Mouse (Mus musculus) cerebellum, adult 2 months (tissue): ENCODE results near the gene Shb.

Experiments
- CTCF ChIP-seq: fragments of 200-500 bp; IDR thresholded peaks from 2 replicates; pipeline ENCODE4 v1.5.1; 2011; ENCODE audit warnings: low read depth, mild to moderate bottlenecking, control low read depth, low read length, moderate library complexity, borderline replicate concordance; ENCODE audit not compliant: insufficient read depth
- POLR2A ChIP-seq: fragments of 200-500 bp; IDR thresholded peaks from 2 replicates; pipeline ENCODE4 v1.6.1; 2011; ENCODE audit warnings: low read length, control low read depth, borderline replicate concordance; ENCODE audit not compliant: insufficient read depth

DNA sequence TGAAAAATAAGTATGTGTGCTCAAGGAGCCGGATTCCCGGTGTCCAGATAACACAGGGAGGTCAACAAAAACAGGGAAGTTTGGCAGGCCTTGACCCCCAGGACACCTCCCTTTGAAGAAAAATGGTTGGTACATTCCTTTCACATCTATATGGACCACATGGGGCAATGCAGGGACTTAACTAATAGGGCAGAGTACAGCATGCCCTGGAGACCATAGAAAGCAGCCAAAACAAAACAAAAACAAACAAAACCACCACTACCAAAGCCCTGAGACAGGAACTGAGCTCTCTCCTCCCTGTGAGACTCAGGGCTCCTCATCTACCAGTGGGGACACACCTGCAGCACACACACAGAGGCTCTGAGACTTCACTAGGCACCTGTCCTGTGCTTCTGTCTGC, 18.9 kb downstream of the Shb start:
- TF ChIP-seq CTCF (no peak), POLR2A (no peak)
